Mouse (Mus musculus): ENCODE results near the gene Glyctk. TPM values are rescaled to one million over a fixed set of nuclear protein-coding genes. Genes with fewer than 3 reads are reported as not detected.
"Not testable (repeated sequence)": the region's sequence is repeated elsewhere in the genome, so short reads cannot be mapped to it uniquely, and the experiment has no call there.

Glyctk gene
- total RNA-seq, 2 experiments from 2014 or later = 2.3 to 3.5 TPM

DNA sequence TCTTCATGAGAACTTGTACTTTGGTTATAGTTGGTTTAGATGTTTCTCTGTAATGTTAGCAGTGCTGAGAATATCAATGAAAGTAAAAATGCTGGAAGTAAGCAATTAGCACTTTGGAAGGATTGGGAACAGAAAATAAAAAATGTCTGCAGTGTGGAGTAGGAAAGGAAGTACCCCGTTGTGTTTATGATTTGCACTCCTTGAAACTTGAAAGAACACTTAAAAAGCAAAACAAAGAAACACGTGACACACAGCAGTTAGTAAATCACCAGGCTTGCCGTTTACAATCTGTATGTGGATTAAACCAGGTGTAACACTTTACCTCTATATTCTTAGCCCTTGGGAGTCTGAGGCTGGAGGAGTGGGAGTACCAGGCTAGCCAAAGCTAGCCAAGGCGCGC, 18.8 kb upstream of the Glyctk start:
- DNase-seq = no peak

DNA sequence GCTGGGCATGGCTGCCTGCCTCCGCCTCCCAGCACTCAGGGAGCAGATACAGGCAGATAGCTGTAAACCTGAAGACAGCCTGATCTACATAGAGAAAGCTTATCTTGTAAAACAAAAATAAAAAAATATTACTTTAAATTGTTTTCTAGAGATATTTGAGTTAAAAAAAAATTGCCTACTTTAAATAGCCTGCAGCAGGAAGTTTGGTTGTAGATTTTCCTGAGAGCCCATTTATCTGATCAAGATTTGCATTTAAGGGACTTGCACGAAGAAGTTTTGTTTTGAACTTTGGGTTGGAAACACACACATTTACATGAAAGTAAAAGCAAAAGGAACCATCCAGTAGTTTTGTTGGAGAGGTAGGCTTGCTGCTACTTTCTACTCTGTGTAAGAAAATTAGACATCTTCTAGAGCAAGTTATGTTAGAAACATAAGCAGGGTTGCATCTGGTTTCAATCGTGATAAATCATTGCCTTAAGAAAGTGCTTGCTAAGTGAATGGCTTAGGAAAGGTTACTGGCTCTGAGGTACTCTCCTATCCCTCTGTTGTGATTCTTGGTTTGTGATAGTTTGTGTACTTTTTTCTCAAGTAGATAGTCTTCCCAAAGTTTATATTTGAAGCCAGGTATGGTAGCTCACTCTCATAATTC, 17.7 kb upstream of the Glyctk start:
- DNase-seq = no peak

DNA sequence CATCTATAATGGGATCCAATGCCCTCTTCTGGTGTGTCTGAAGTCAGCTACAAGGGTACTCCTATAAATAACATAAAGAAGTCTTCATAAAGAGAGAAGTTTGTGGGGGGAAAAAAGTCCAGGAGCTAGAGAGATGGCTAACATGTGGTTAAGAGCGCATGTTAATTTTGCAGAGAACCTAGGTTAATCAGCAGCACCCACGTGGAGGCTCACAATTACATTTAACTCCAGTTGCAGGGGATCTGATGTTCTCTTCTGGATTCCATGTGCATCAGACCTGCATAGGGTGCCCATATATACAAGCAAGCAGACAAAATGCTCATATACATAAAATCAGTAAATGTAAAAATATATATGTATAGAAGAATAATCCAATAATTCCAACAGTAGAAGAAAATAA, 15.4 kb upstream of the Glyctk start:
- DNase-seq = no peak

DNA sequence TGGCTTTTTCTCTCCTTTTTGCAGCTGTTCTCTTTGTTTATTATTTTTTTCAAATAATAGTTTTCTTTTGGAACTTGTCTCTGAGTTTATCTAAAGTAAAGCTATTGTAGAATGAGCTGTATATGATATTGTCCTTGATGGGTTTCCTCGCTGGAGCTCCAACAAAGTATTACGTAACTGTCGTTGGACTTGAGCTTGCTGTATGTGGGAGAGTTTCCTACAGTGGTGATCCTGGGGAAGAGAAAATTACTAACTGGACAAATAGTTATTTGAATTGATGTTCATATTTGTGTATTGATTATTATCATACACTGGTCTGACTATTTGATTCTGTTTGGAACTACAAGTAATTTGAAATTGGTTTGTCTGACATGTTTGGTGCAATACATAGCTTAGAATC, 14.6 kb upstream of the Glyctk start:
- no peak for DNase-seq

DNA sequence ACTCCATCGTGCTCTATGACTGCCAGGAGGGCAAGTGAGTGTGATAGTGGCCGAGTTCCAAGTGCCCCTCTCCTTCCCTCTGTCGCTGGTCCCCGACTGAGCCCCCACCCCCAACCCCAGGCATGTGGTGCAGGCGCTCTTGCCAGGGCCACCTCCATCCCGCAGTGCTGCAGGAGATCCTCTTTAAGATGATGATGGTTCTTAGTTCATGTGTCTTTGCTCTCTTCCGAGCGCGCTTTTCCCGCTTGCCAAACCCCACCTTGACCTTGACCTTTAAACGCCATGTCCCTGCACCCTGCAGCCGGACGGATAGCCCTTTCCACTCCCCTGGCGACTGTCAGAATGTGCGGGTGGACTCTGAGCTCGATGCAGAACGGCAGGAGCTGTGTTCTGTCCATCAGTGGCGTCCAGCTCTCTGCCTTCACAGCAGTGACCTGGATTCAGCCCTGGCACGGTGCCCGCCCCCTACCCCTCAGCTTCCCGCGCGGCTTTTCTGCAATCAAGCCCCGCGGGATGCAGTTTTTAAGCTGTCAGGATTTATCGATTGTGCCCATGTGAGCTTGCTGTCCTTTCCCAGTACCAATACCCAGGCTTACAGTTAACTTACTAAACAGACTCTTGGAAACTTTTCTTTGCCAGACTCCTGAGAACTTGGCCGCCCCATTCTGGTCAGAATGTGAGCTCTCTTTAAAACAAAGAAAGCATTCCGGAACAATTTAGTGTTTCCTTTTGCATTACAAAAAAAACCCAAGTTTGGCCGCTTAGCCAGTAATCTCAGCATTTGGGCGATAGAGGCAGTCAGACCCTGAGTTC, 13.6 kb upstream of the Glyctk start:
- DNase-seq = peak; percentile 79

DNA sequence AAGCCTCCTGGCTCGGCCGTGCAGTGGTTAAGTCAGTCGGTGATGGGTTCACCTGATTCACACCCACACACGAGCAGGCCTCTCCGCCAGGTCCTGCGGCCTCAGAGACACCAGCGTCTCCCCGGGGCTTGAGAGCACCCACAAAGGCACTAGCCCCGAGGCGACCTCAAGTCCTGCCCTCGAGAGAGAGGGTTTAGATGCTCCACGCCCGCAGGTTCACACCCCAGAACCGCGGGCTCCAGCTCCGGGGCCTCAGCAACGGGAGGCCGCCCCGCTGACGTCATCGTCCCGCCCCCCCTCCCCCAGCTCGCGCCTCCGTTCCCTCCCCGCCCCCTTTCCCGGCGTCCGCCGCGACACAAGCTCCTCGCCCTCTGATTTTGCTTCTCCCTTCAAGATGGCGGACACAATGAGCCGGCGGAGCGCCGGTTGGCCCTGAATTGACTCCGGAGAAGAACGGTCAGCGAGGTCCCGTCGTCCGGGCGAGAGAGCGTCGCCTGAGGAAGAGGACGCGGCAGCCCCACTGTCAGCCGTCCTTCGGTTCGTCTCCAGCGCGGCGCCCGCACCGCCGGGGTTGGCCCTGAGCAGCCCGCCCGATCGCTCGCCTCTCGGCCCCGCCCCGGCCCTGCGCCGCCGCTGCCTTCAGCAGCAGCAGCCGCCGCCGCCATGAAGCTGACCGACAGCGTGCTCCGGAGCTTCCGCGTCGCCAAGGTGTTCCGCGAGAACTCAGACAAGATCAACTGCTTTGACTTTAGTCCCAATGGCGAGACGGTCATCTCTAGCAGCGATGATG, 12.8 kb upstream of the Glyctk start, which contains the start of gene Wdr82:
Gene Wdr82 (plus strand): TSS at position 373 of the 790 bp plus-strand sequence.
- DNase-seq = peak; percentile 93

DNA sequence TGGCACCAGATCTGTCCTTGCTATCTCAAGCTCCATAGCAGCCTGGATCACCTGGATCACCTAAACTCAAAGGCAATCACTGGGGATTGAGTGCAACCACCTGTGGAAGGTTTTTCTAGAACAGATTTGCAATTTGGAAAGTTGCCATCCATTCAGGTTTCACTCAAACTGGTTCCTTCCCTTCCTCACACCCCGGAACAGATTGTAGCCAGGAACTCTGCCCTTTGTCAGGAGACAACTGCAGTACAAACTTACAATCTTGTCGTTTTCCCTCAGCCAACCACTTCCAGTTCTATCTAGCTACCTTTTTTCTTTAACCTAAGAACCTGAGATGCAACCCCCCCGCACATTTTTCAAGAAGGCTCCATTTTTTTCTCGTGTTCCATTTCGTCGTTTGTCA, 12.0 kb upstream of the Glyctk start:
- DNase-seq = no peak

DNA sequence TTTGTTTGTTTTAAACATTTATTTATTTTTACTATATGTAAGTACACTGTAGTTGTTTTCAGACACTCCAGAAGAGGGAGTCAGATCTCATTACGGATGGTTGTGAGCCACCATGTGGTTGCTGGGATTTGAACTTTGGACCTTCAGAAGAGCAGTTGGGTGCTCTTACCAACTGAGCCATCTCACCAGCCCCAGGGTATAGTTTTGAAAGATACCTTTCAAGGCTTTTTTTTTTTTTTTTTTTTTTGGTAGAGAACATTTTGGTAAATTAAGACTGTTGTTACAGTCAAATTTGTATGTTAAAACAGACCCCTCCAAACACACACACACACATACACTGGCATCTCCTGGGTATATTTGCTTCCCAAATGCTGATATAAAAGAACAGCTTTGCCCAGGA, 11.1 kb upstream of the Glyctk start:
- not testable (repeated sequence) for DNase-seq

DNA sequence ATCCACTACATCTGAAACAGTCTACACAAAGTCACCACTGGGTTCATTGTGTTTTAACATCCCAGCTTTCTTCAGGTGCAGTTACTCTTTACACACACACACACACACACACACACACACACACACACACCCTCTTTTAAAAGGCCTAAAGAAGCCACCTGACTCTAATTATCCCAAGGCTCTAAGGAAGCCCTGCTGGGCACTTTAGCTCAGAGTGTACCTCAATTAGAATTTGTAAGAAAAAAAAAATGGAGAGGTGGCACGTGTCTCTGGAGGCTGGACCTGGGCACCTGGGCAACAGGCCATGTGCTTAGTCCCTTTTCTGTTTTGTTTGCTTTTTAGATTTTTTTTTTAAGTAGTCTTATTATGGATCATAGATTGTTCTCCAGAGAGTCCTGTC, 9.8 kb upstream of the Glyctk start:
- no peak for DNase-seq

DNA sequence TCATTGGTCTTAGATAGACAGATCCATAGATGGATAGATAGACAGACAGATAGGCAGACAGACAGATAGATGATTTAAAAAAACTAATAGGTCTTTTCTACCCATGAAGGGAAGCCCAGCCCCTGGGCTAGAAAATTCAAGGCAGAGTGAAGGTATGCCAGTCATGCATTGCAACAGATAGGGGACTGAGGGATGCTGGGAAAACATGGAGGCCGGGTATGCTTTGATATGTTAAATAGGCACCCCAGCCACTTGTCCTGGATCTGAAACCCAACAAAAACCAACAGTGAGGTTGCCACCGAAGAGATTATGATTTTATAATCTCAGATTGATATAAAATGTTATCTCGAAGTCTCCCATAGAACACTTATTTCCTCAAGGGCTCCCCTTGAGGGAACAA, 9.3 kb upstream of the Glyctk start:
- no peak for DNase-seq

DNA sequence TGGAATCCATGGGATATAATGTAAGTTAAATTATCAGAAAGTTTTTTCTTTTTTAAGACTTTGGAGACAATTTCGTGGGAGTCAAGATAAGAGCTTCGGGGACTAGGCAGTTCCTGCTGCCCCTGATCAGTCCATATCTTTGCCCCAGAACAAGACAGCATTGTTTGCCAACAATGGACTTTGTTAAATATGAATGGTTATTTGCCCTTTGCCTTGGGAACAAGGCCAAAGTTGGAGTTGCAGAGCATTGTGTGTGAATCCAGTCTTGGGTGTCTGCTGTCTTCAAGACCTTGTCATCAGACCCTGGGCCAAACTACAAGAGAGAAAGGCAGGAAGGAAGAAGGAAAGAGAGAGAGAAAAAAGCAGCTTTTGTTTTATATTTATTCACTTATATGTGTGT, 8.8 kb upstream of the Glyctk start:
- DNase-seq = no peak

DNA sequence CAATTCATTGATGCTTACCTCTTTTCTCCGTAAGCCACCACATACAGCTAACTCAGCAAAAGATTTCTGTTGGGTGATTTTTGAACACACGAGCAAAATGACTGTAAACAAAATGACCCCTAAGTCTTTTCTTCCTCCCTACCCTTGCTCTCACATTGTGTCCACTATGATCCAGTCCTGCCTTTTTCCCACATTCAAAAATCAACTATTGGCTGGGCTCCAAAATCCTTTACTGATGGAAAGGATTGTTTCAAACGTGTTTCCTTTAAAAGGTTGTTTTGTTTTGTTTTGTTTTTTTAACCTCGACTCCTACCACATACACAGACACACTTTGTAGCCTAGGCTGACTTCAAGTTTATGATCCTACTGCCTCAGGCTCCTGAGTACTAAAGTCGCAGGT, 2.5 kb upstream of the Glyctk start:
- no peak for DNase-seq

DNA sequence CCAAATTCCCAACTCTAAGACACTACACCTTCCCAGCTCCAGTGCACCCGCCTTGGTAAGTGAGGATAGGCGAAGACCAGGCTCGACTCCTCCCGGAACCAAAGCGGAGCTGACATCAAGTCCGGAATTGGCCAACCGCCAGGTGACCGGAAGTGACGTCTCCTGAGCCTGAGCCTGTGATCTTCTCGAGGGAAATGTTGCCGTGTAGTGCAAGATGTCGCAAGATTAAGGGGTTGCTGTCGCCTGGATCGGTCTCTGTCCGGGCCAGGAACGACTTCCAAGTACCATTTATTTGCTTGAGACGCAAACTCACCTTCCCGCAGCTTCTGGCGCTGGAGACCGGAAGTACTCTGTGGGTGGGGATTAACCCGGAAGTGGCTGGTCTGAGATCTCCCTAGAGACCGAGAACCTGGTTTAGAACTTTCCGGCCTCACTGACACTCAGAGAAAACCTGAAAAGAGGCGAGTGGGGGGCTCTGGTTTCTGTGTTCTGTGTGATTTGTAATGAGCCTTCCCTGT, 1.9 kb upstream of the Glyctk start:
- DNase-seq = peak; percentile 98

DNA sequence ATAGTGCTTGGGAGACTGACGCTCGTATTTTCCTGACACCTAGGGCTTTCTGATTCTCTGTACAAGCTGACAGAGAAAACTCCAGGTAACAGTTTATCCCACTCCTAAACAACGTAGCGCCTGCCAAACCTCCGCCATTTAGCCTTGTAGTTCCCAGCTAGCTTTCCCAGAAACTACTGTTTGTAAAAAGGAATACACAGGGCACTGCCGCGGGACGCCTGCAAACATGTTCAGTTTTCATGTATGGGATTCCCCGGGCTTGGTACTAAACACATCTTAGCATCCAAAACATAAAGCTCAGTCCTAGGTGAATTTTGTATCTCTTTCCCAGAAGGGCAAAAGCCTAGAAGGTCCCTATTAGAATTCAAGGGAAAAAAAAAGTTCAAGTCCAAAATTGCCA, 1.3 kb upstream of the Glyctk start:
- DNase-seq = no peak

DNA sequence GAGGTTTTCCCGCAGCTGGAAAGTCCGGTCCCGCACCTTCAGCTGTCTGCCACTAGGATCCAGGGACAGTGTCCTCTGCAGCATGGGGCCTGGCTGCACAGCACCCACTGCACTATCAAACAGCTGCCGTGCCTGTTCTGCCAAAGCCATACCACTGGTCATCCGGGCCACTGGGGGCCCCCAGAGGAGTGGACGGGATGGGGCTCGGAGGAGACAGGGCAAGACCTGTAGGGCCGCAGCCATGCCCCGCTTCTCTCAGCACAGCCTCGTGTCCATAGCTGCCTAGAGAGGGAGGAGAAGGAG, 364 bp downstream of the Glyctk start:
- no peak for DNase-seq

DNA sequence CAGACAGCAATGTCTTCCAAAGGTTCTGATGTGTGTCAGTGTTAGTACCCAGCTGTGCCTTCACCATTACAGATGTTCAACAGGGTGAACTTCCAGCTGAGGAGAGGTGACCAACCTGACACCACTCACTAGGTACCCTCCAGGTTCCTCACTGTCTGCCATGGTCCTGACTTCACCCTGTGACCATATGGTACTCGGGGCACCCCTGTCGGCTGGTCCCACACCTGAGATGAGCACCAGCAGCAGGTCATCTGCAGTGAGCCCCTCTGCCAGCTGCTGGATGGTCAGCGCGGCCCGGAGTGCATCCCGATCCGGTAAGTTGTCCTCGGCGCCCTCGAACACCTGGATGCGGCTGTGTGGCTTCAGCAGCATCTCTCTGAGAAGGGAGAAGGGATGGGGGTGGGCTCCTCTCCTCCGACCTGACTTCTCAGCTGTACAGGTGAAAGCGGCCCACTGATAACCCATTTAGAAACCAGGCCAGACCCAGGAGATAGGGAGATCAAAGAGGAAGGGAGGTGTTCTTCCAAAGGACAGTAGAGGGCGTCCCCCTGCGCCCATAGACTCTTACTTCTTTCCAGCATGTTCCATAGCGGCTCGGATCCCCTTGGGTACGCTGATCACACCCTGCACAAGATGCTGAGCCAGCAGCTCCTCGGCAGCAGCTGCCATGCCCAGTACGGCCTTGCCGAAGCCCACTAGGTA, 866 bp downstream of the Glyctk start:
- no peak for DNase-seq

DNA sequence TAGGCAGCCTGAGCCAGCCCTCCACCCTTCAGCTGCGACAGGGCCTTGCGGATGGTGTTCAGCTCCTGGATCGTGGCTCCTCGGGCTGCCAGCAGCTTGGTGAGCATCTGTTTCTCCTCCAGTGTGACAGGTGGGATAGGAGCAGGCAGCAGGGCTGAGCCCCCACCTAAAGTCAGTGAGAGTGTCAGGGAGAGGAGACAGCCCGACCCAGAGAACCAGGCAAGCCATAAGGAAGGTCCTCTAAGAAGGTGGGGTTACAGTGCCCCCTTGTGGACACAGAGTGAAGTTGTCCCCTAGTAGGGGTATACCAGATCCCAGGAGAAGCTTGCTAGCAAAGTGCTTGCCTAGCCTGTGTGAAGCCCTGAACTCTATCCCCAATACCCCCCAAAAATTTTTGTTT, 1.5 kb downstream of the Glyctk start:
- DNase-seq = peak; percentile 61

DNA sequence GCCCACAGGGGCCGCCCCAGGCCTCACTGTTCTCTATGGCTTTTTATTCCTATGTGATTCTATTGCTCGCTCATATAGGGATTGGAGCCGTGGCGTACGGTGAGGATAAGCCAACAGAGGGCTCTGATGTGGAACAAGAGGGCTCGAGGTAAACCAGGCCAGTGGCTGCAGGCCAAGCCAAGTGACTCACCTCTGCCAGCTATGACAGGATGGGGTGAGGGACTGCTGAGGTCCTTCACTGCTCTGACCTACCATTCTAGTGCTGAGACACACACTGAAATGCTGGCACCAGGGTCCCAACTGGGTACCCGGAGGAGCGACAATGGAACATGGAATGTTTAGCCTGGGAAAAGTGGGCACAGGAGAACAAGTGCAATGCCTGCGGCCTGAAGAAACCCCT, 3.8 kb downstream of the Glyctk start:
- peak; percentile 21 for DNase-seq

DNA sequence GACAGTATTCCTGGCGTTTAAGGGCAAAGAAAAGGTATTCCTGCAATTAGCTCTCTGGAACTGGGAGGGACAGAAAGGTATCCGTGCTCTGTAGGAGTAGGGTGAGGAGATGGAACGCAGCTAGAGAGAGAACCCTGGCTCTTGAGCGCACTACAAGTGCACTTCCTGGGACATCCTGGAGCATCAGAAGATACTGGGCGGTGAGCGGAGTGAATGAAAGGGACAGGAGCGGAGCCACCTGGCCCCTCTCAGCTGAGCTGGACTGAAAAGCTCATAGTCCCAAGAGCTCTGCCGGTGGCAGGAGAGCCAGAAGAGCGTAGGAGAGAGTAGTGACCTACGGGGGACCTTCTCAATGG, 8.6 kb downstream of the Glyctk start:
- DNase-seq = no peak

DNA sequence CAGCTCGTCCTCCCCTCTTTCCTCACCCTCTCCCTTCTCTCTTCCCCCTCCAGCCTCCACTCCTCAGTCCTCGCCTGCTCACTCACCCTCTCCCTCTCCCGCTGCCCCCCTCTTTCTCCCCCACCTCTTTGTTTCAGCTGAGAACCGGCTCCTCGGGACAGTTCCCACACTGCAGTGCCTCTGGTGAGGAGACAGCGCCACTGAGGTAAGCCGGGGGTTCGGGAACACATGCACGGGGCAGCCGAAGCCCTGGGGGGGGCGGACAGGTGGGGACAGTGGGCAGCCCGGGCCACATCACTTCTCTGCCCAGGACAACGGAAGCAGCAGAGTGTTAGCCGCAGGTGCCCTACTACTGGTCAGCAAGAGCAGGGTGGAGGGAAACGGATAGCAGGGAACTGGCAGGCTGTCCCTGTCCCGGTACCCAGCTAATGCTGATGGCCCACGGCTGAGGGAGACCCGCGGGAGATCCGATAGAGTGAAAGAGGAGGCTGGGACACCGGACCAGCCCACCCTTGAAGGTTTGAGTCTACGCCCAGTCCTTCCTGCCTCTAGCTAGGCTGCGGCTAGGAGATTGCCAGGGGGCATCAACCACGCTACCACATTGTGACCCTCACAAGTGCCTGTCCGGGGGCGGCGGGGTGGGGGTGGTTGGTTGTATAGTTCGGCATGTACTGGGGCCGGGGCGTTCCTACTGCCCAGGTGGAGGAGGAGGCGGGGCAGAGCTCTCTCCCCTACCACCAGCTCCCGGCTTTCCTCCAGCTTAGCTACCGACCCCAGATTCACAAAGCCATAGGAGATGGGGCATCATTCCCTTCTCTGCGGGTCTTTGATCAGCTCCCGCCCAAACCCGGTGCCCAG, 9.2 kb downstream of the Glyctk start:
- no peak for DNase-seq

DNA sequence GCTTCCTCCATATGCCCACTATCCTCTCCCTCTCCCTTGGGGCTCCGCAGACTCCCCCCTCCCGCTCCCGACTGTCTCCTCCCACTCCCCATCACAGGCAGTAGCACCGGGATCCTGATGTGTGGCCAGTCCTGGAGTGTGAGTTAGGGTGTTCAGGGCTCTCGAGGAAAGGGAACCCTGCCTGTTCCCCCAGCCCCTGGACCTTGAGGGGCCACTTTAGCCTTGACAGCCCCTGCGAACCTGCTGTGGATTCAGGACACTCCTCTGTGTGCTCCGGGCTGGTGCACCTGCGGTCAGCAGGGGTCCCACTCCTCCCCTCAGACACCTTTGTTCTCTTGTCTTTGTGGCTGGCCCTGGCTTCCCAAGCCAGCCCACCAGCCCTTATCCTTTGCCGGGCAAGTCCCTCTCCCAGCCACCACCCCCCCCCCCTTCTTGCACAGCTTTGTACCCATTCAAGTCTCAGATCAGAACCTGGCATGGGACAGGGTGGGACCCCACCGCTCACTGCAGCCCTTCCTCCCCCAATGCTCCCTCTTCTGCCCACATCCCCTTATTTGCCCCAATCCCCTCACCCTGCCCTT, 10.0 kb downstream of the Glyctk start:
- DNase-seq = no peak

Measured in heart, postnatal 4 days (tissue).